Mouse (Mus musculus) c-Kit-positive CD71-positive TER-119-positive erythroid progenitor cells, embryonic 14.5 days (primary cell): Measurements from ENCODE around the gene Rplp1.

Source experiments
- DNase-seq: peaks from one replicate; pipeline ENCODE4 v3.0.0-alpha.2; 2013; ENCODE audit warnings: low spot score

Rplp1 gene

GRCm38 (mm10) chr9:61877373-61878112, 36.8 kb downstream of the Rplp1 start:
- no peak for DNase-seq

- DNase-seq: no peak
These were observed 41.0 kb downstream of the Rplp1 start for GRCm38 (mm10) chr9:61873325-61873724.

- DNase-seq: no peak
These were observed 41.9 kb downstream of the Rplp1 start for GRCm38 (mm10) chr9:61872246-61872941.

- DNase-seq: no peak
These were observed 42.5 kb downstream of the Rplp1 start for GRCm38 (mm10) chr9:61871839-61872238.

GRCm38 (mm10) chr9:61867659-61868058, 46.7 kb downstream of the Rplp1 start:
- no peak for DNase-seq
